Mouse (Mus musculus) kidney, embryonic 16.5 days (tissue): ENCODE measurements around the gene Ptprm. TPM values are rescaled to one million over a fixed set of nuclear protein-coding genes. Genes with fewer than 3 reads are reported as not detected.

Experiments used
- ATAC-seq: fragments of 200-750 bp; cut with Nextera tagmentation; 2 replicates; pipeline ENCODE4 v1.8.0; 2017; ENCODE audit warnings: moderate TSS enrichment; ENCODE audit not compliant: low FRiP score, low TSS enrichment
- H3K27ac ChIP-seq: fragments of 300-500 bp; sonication (generic); 2 replicates; pipeline ENCODE4 v1.5.1; 2014; ENCODE audit warnings: low read length
- H3K27me3 ChIP-seq: fragments of 300-500 bp; sonication (generic); 2 replicates; pipeline ENCODE4 v1.6.1; 2014; ENCODE audit warnings: low read length, control low read depth, mixed read lengths; ENCODE audit not compliant: insufficient read depth
- H3K36me3 ChIP-seq: fragments of 300-500 bp; sonication (generic); 2 replicates; pipeline ENCODE4 v1.6.1; 2014; ENCODE audit warnings: low read length, control low read depth, mixed read lengths; ENCODE audit not compliant: insufficient read depth
- H3K4me1 ChIP-seq: fragments of 300-500 bp; sonication (generic); 2 replicates; pipeline ENCODE4 v1.6.1; 2014; ENCODE audit warnings: low read length, control low read depth, mixed read lengths; ENCODE audit not compliant: insufficient read depth
- H3K4me2 ChIP-seq: fragments of 300-500 bp; sonication (generic); replicated peaks from 2 replicates; pipeline ENCODE4 v1.6.1; 2014; ENCODE audit warnings: low read depth, low read length
- H3K4me3 ChIP-seq: fragments of 300-500 bp; sonication (generic); 2 replicates; pipeline ENCODE4 v1.5.1; 2014; ENCODE audit warnings: mild to moderate bottlenecking, low read length
- H3K9ac ChIP-seq: fragments of 300-500 bp; sonication (generic); replicated peaks from 2 replicates; pipeline ENCODE4 v1.6.1; 2014; ENCODE audit warnings: low read length
- H3K9me3 ChIP-seq: fragments of 300-500 bp; sonication (generic); 2 replicates; pipeline ENCODE4 v1.6.1; 2016; ENCODE audit warnings: low read length, control low read depth
- WGBS: fragments of 180-500 bp; shearing (Covaris S2); extraction: QIAGEN DNeasy Blood & Tissue Kit; methylation state at CpG from one replicate; pipeline ENCODE4 v1.1.7; 2014; 5-methylcytosine and 5-hydroxymethylcytosine counted together
- polyA plus RNA-seq: library from polyadenylated mRNA; unstranded; fragments of >200 nt; fragmentation: Nextera tagmentation; extraction: Ambion mirVana; gene quantifications from 2 replicates; pipeline ENCODE4 v1.2.1, GENCODE M21; 2015

The Ptprm gene
- polyA plus RNA-seq, 1 experiment from 2014 or later = 17.3 TPM

DNA sequence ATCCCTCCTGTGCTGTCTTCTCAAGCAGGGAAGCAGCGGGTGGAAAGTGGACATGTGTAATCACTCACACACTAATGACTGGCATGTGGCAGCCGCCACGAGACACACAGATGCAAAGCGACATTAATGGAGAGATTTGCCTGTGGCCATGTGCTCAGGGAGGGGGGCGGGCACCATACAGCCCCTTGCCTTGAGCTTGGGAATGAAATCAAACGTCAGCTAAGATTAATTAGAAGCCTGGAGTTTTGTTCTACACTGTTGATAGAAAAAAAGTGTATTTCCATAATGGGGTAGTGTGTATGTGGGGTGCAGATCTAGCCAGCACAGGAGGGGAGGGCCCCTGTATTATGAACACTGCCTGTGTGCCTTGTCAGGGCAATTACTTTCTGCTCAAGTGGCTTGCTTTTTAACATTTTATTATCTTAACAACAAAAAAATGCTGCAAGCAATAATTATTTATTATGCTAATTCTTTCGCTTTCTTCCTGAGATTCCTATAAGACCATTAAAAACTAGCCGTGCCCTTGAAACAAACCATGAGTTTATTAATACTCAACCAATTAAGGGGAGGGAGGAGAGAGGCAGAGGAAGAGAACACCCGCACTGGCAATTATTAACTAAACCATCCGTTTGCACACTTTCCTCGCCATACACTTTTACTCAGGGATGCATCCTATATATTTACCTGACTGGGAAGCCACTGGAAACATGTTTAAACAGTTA is 30.3 kb downstream of the Ptprm start:
- Histone ChIP-seq H3K36me3 (no peaks in the 10 kb centered on the region), H3K4me1 (peaks cover 14% of the 10 kb centered on the region), H3K27me3 (no peaks in the 10 kb centered on the region), H3K9me3 (no peaks in the 10 kb centered on the region), H3K9ac (no peak overlapping the region; the same call in 1 of the 2 replicates), H3K4me2 (peak overlapping the region; percentile 14), H3K4me3 (no peak overlapping the region), H3K27ac (peak overlapping the region; percentile 62)
- WGBS = 44% methylated on average over 11 of the region's 11 CpGs
- ATAC-seq = peak; percentile 74

DNA sequence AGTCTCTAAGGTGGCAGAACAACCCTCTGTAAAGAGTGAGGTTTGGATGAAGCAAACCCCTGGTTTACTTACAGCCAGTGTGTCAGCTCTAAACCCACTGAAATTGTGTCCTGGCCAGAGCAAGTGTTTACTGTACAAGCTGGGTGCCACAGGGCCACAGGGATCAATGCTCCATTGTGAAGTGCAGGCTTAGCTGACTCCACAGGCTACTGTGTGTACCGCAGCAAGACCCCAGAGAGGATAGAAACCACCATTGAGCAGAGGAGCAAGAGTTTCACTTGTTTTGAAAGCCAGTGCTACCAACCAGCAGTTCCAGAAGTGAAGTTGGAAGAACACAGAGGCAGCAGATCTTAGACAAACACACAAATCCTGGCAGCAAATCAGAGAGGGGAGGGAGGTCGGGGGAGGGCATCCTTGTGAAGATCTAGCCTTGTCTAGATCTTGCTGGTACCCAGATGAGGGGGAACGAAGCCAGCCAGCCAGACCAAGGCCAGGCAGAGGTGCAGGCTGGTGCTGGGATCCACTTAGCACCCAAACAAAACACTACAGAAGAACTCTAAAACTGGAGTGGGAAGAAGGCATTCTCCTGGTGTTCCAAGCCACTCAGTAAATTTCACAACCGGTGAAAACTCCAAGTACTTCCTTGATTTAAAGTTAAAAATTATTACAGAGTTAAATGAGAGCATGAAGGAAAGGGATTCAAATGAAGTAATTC is 39.6 kb downstream of the Ptprm start:
- WGBS = 73% methylated on average over 4 of the region's 4 CpGs

DNA sequence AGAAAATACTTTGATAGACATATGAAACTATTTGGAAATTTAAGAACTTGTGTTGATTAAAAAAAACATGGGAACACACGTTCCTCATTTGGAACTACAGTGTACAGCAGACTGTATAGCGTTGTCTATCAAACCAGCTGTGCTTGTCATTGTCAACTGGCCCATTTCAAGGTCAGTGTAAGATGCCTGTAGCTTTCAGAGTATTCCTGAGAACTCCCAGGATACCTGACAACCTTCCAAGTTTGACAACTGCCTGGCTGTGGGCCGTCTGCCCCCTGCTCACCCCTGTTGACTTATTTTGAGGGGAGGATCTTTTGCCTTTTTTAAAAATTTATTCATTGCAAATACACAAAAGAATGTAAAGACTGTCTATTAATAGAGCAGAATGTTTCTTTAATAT is 45.8 kb downstream of the Ptprm start:
- Histone ChIP-seq H3K9ac (no peak overlapping the region), H3K4me2 (no peak overlapping the region), H3K4me3 (no peak overlapping the region), H3K4me1 (peaks cover 14% of the 10 kb centered on the region), H3K9me3 (peaks cover 6% of the 10 kb centered on the region; the same call in 1 of the 2 replicates), H3K36me3 (no peaks in the 10 kb centered on the region), H3K27ac (no peak overlapping the region), H3K27me3 (no peaks in the 10 kb centered on the region)
- no peak for ATAC-seq
- 77% methylated on average over 3 of the region's 3 CpGs for WGBS

More for the DNA sequence above, 39.6 kb downstream of the Ptprm start:
- Histone ChIP-seq H3K4me1 (no peaks in the 10 kb centered on the region), H3K9ac (no peak overlapping the region), H3K4me2 (no peak overlapping the region), H3K27me3 (no peaks in the 10 kb centered on the region), H3K9me3 (no peaks in the 10 kb centered on the region), H3K36me3 (no peaks in the 10 kb centered on the region), H3K4me3 (no peak overlapping the region), H3K27ac (no peak overlapping the region)
- no peak for ATAC-seq

DNA sequence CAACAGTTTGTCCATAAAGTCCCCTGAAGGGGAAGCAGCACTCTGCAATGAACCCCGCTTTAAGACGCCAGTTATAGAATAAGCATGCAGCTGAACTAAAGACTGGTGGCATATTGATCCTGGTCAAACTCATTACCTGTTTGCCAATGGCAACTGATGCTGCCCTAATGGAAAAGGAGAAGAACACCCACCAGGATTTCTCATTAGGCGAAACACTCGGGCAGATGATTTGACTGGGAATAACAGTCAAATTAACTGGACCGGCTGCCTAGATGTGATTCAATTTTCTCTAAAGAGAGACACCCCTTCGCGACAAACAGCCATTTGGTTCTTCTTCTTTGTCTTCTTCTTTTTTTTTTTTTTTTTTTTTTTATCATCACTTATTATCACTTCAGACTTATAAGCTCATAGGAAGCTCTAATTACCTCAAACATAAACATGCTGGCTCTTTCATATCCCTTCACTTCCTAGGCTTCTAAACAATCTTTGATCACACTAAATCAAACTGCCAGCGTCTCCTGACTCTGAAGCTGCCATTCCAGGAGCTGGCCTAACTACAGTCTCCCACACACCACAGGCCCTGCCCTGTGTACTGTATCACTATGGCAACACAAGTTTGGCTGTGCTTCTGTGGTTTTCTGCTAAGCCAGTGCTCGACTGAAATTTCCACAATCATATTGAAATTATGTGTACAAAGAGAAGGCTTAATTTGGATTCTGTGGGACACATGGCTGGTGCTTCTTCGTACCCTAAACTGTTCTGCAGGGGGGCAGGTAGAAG is 48.0 kb downstream of the Ptprm start:
- Histone ChIP-seq H3K4me1 (peaks cover 14% of the 10 kb centered on the region), H3K27me3 (no peaks in the 10 kb centered on the region), H3K4me2 (no peak overlapping the region), H3K4me3 (no peak overlapping the region), H3K9me3 (peaks cover 6% of the 10 kb centered on the region; the same call in 1 of the 2 replicates), H3K36me3 (no peaks in the 10 kb centered on the region), H3K9ac (no peak overlapping the region), H3K27ac (no peak overlapping the region)
- no peak; the same call in 1 of the 2 replicates for ATAC-seq
- WGBS = 71% methylated on average over 10 of the region's 10 CpGs

DNA sequence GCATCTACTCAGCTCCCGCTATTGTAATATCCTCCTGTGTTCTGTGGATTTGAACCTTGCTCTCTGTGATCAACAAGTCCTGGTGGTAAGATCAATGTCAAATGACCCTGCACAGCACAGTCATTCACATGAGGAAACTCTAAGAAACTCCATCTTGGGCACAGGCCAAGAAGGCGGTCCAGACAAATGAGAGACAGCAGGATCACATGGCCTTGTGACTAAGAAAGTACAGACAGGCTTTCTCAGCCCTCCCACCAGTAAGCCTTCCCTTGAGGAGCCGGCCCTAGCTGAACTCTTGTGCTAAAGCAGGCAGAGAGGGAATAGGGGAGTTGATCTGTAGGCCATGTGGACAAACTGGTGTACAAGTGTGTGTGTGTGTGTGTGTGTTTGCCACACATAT is 49.4 kb downstream of the Ptprm start:
- peak; percentile 44; the same call in 1 of the 2 replicates for ATAC-seq
- no peaks in the 10 kb centered on the region for H3K36me3 ChIP-seq
- H3K27me3 ChIP-seq = no peaks in the 10 kb centered on the region
- WGBS = 57% methylated on average over 3 of the region's 3 CpGs
- H3K4me1 ChIP-seq = peaks cover 14% of the 10 kb centered on the region
- no peak overlapping the region for H3K4me2 ChIP-seq
- no peak overlapping the region for H3K9ac ChIP-seq
- H3K4me3 ChIP-seq = no peak overlapping the region
- H3K9me3 ChIP-seq = peaks cover 6% of the 10 kb centered on the region; the same call in 1 of the 2 replicates
- no peak overlapping the region for H3K27ac ChIP-seq

DNA sequence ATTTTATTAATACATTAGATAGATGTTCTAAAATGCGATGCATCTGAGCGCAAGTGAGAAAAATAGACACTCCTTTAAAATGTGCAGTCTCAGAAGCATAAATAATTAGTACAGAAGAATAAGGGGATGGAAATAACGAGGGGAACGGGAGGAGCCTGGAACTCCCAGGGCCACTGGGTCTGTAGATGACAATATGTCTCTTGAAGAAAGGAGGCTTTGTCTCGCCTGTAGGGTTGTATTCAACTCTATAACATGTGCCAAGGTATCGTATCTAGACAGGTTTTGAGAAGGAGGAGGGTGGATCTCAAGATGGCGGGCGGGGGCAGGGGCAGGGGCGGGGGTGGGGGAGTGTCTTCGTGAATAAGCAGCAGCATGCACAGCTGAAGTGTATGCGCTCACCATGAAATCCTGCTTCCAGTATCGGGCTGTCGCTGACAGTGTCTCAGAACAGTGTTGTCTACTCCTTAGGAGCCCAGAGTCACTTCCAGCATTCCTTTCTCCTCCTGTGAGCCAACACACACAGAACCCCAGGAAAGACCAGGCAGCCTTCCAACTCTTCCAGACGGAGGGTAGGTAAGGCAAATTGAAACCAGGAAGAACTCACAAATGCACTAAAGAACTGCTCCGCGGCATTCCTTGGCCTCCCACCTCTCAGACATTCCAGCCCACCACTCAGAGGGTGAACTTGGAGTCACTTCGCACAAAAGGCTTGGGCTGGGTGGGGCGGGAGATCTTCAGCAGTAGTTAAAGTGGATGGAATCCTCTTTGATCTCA is 50.7 kb downstream of the Ptprm start:
- H3K4me3 ChIP-seq = no peak overlapping the region
- H3K36me3 ChIP-seq = no peaks in the 10 kb centered on the region
- 64% methylated on average over 18 of the region's 18 CpGs for WGBS
- H3K4me2 ChIP-seq = 0 out of 2 replicates have a peak overlapping the region, but pooled peaks have one; percentile 27
- ATAC-seq = peak; percentile 71; the same call in 1 of the 2 replicates
- H3K27me3 ChIP-seq = no peaks in the 10 kb centered on the region
- 0 out of 2 replicates have a peak overlapping the region, but pooled peaks have one; percentile 24 for H3K27ac ChIP-seq
- H3K9me3 ChIP-seq = peaks cover 6% of the 10 kb centered on the region; the same call in 1 of the 2 replicates
- H3K4me1 ChIP-seq = peaks cover 14% of the 10 kb centered on the region
- no peak overlapping the region for H3K9ac ChIP-seq

DNA sequence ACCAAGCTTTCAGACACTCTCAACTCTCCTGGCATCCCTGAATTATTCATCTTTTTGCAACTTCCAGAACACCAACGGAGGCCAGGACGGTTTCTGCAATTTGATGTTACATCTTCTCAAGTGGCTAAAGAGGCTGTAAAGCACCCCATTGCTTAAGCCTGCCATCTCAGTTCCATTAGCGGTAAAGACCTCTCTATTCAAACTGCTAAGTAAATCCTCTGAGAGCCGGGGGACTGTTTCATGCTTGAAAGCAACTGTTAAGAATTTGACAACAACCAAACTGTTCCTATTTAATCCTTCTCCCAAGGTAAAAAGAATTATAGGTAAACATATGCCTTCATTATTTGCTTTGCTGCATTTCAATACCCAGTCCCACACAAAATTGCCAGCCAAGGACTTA is 51.7 kb downstream of the Ptprm start:
- Histone ChIP-seq H3K9ac (no peak overlapping the region), H3K9me3 (peaks cover 5% of the 10 kb centered on the region; the same call in 1 of the 2 replicates), H3K4me2 (no peak overlapping the region), H3K4me1 (peaks cover 14% of the 10 kb centered on the region), H3K27me3 (no peaks in the 10 kb centered on the region), H3K4me3 (no peak overlapping the region), H3K27ac (no peak overlapping the region), H3K36me3 (no peaks in the 10 kb centered on the region)
- 64% methylated on average over 4 of the region's 4 CpGs for WGBS
- no peak for ATAC-seq

DNA sequence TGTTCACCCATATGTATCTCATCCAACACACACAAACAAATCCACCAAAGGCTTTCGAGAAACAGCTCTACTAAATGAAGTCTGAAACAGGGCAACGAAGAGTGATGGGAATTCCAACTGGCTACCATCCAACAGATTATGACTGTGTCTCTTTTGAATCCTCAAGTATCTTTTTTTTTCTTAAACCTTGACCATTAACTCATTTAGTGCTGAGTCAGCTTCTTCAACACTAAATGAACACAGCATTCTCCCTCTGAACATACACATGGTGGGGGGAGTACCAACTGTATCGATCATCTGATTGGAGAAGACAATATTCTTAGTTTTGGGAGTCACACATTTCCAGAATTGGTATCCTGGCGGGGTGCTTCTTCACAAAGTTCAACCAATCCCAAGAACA is 52.2 kb downstream of the Ptprm start:
- H3K9me3 ChIP-seq = no peaks in the 10 kb centered on the region
- H3K9ac ChIP-seq = no peak overlapping the region
- WGBS = 83% methylated on average over 4 of the region's 4 CpGs
- no peak overlapping the region for H3K4me2 ChIP-seq
- ATAC-seq = no peak
- no peak overlapping the region for H3K27ac ChIP-seq
- peaks cover 14% of the 10 kb centered on the region for H3K4me1 ChIP-seq
- no peaks in the 10 kb centered on the region for H3K27me3 ChIP-seq
- no peak overlapping the region for H3K4me3 ChIP-seq
- H3K36me3 ChIP-seq = no peaks in the 10 kb centered on the region

DNA sequence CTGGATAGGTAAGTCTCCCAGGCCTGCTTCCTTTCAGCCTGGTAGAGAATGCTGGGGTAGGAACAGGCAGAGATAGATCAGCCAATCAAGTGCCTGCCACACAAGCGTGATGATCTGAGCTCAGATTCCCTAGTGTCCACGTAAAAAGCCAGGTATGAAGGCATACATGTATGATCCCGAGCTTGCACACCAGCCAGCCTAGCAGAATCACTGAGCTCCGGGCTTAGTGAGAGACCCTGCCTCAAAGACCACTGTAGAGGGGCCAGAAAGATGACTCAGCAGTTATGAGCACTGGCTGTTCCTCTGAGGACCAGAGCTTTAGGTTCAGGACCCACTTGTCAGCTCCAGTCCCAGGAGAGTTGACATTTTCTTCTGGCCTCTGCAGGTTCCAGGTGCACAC is 52.9 kb downstream of the Ptprm start:
- Histone ChIP-seq H3K4me1 (peaks cover 11% of the 10 kb centered on the region), H3K9ac (no peak overlapping the region), H3K27ac (no peak overlapping the region), H3K27me3 (no peaks in the 10 kb centered on the region), H3K9me3 (no peaks in the 10 kb centered on the region), H3K4me3 (no peak overlapping the region), H3K36me3 (no peaks in the 10 kb centered on the region), H3K4me2 (no peak overlapping the region)
- WGBS = 97% methylated on average over 4 of the region's 4 CpGs
- no peak for ATAC-seq
